Mouse (Mus musculus): ENCODE results near the gene Nova2.

DNA sequence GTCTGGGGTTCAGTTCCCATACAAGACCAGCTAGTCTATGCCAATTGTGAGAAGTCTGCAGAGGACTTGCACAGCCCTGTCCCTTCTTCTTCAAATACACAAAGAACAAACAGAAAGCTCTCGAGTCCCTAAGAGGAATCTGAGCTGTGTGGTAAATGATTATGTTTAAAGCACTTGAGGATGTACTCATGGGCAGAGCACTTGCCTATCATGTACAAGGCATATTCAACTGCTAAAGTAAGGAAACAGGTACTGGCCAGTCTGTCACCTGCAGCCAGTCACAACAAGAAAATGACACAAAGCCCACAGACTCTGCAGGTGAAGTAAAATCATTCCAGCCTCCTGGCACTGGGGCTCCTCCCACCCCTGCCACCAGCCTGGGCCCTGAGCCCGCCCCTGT is 25.2 kb upstream of the Nova2 start:
- TF ChIP-seq POLR2A (IDR thresholded peaks at IDR 0.05; ENCODE audit: insufficient read length, low read depth) (no peak), MYOD1 (IDR thresholded peaks at IDR 0.05; ENCODE audit: control insufficient read depth in 1 of 3, insufficient read length in 2 of 3, low read depth in 2 of 3) (no peak), E2F4 (IDR thresholded peaks at IDR 0.05; ENCODE audit: insufficient read depth) (no peak), TCF3 (IDR thresholded peaks at IDR 0.05; ENCODE audit: insufficient read length, low read depth) (no peak), CEBPB (IDR thresholded peaks at IDR 0.05; ENCODE audit: insufficient read depth, poor library complexity, severe bottlenecking) (no peak), REST (IDR thresholded peaks at IDR 0.05; ENCODE audit: insufficient read depth, insufficient read length) (no peak), MYOG (IDR thresholded peaks at IDR 0.05; ENCODE audit: control insufficient read depth in 1 of 3, insufficient read depth in 1 of 3, insufficient read length in 2 of 3, low read depth in 2 of 3) (no peak), POLR2AphosphoS2 (IDR thresholded peaks at IDR 0.05; ENCODE audit: insufficient read length, low read depth) (no peak), USF1 (IDR thresholded peaks at IDR 0.05; ENCODE audit: low read depth) (no peak), TCF12 (IDR thresholded peaks at IDR 0.05; ENCODE audit: insufficient read depth, poor library complexity, severe bottlenecking) (no peak)
